Mouse (Mus musculus) hindbrain, embryonic 13.5 days (tissue): Measurements from ENCODE around the gene Gpsm3. TPM values are rescaled to one million over a fixed set of nuclear protein-coding genes. Genes with fewer than 3 reads are reported as not detected.
"Not testable (repeated sequence)": the region's sequence is repeated elsewhere in the genome, so short reads cannot be mapped to it uniquely, and the experiment has no call there.

Experiments used
- ATAC-seq: fragments of 200-750 bp; cut with Nextera tagmentation; 2 replicates; pipeline ENCODE4 v1.8.0; 2017; ENCODE audit warnings: moderate TSS enrichment; ENCODE audit not compliant: low FRiP score
- H3K27ac ChIP-seq: fragments of 300-500 bp; sonication (generic); 2 replicates; pipeline ENCODE4 v1.5.1; 2015; ENCODE audit warnings: inconsistent platforms, mild to moderate bottlenecking, moderate library complexity
- H3K27me3 ChIP-seq: fragments of 300-500 bp; sonication (generic); 2 replicates; pipeline ENCODE4 v1.6.1; 2015; ENCODE audit warnings: mild to moderate bottlenecking, inconsistent platforms
- H3K36me3 ChIP-seq: fragments of 300-500 bp; sonication (generic); 2 replicates; pipeline ENCODE4 v1.6.1; 2015; ENCODE audit warnings: mild to moderate bottlenecking, inconsistent platforms
- H3K4me1 ChIP-seq: fragments of 300-500 bp; sonication (generic); replicated peaks from 2 replicates; pipeline ENCODE4 v1.6.1; 2015; ENCODE audit warnings: inconsistent platforms
- H3K4me2 ChIP-seq: fragments of 300-500 bp; sonication (generic); 2 replicates; pipeline ENCODE4 v1.6.1; 2015; ENCODE audit warnings: inconsistent platforms, mild to moderate bottlenecking, moderate library complexity
- H3K4me3 ChIP-seq: fragments of 300-500 bp; sonication (generic); 2 replicates; pipeline ENCODE4 v1.5.1; 2015; ENCODE audit warnings: mild to moderate bottlenecking, inconsistent platforms
- H3K9ac ChIP-seq: fragments of 300-500 bp; sonication (generic); 2 replicates; pipeline ENCODE4 v1.6.1; 2015; ENCODE audit warnings: mild to moderate bottlenecking, inconsistent platforms
- H3K9me3 ChIP-seq: fragments of 300-500 bp; sonication (generic); 2 replicates; pipeline ENCODE4 v1.6.1; 2016; ENCODE audit warnings: inconsistent platforms
- WGBS: fragments of 180-500 bp; shearing (Covaris S2); methylation state at CpG from one replicate; pipeline ENCODE4 v1.1.7; 2015; 5-methylcytosine and 5-hydroxymethylcytosine counted together
- polyA plus RNA-seq: library from polyadenylated mRNA; unstranded; fragments of >200 nt; fragmentation: Nextera tagmentation; extraction: Ambion mirVana; gene quantifications from 2 replicates; pipeline ENCODE4 v1.2.1, GENCODE M21; 2015

Gpsm3 gene
- polyA plus RNA-seq = 3.2 and 4.9 TPM in 2 replicates

DNA sequence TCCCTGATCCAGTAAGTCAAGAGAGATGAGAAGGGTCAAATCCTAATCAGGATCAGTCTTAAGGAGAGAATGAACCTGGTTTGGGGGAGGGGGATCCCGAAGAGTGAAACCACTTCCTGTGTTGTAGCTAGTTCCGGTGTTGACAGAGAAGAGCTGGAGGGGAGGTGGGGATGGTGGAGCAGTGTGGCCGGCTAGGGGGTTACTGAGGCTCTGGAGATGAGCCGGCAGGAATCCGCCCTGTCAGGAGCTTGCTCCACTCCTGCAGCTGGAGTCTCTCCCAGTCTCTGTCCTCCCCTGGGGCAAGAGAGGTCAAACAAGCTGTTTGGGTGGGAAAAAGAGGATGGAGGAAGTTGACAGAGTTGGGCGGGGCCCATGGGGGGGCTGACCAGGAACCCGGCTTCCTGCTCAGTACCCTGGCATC, at the start of gene Gpsm3:
TSS of gene Gpsm3 (plus strand) at position 126 of the 421 bp plus-strand sequence.
- 24% methylated on average over 5 of the region's 7 CpGs for WGBS
- Histone ChIP-seq H3K27me3 (no peaks in the 10 kb centered on the region), H3K4me2 (peak within 1 kb of the TSS; percentile 91), H3K9me3 (no peaks in the 10 kb centered on the region), H3K4me3 (peak within 1 kb of the TSS; percentile 7; the same call in 1 of the 2 replicates), H3K27ac (peak within 1 kb of the TSS; percentile 99), H3K36me3 (peaks cover 3% of the 10 kb centered on the region), H3K9ac (peak within 1 kb of the TSS; percentile 24; the same call in 1 of the 2 replicates), H3K4me1 (peaks cover 77% of the 10 kb centered on the region)
- ATAC-seq = no peak

DNA sequence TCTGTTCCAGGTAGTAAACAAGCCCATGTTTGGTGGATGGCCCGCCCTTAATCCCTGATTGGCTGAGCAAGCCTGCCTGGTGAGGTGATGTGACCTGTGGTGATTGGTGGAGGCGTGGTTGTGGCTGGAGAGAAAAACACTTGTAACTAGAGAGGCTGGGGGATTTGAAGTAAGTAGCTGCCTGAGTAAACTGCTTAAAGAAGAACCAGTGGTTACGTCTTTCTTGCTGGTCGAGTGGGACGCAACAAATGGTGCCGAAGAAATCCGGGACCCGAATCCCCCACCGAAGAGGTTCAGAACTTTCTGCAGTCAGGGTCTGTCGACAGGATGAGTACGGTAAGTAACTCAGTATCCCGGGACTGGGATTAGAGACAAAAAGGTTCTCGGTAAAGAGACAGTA, 46.0 kb upstream of the Gpsm3 start:
- H3K9ac ChIP-seq, H3K4me2 ChIP-seq, ATAC-seq, H3K4me3 ChIP-seq, H3K27ac ChIP-seq, H3K4me1 ChIP-seq, H3K36me3 ChIP-seq, H3K27me3 ChIP-seq, H3K9me3 ChIP-seq: not testable (repeated sequence)
- 95% methylated on average over 13 of the region's 13 CpGs for WGBS

DNA sequence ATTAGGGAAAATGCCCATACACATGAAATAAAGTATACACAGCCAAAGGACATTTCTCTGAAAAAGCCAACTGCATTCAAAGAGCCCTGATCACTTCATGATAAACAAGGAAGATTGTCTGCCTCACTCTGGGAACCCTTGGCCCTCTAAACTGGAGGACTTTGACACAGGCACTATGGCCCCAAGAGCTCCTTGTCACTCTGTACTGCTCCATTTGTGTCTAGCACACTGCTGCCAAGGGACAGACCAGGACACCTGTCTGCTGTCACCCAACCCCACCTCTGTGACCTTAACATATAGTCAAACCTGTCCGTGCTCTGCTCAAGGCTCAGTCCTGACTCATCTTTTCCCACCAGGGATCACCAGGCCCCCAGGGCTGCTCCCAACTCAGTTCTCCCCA, 42.8 kb upstream of the Gpsm3 start:
- Histone ChIP-seq H3K27ac (no peak overlapping the region), H3K9me3 (no peaks in the 10 kb centered on the region), H3K4me1 (no peaks in the 10 kb centered on the region), H3K9ac (no peak overlapping the region), H3K27me3 (no peaks in the 10 kb centered on the region), H3K36me3 (no peaks in the 10 kb centered on the region), H3K4me3 (no peak overlapping the region), H3K4me2 (no peak overlapping the region)
- no peak for ATAC-seq
- WGBS = 100% methylated on average over 1 of the region's 1 CpGs

DNA sequence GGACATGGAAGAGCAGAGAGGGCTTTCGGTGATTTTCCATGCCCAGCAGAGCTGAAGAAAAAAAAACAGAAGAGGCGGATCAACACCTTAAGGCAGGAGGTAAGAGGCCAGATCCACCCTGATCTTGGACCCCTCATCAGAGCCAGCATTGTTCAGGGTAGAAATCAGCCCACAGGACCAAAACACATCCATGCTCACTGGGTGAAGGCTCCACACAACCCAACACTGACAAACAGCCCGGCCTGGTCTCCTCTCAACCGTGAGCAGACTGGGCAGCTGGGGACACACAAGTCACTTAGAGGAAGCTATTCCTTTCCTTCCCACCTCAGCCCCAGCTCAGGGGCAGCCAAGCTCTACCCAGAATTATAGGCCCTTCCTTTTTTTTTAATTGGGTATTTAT, 42.0 kb upstream of the Gpsm3 start:
- Histone ChIP-seq H3K9ac (no peak overlapping the region), H3K4me1 (no peaks in the 10 kb centered on the region)
- WGBS = 87% methylated on average over 4 of the region's 4 CpGs

DNA sequence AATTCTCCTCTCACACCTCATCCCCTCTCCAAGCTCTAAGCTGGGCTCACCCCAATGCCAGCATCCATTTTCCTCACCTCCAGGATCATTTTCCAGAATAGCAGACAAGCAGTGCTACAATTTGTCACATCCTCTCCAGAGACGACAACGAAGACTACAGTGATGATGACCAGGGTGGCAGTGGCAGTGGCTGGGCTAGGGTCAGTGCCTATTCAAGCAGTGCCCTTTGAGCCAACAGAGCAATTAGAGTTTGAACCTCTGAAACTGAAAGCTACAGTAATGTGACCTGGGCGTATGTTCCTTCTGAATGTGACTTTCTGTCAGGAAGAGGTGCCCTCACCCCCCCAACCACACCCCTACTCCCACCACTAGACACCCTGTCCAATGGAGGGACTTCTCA, 40.5 kb upstream of the Gpsm3 start:
- no peak overlapping the region for H3K4me3 ChIP-seq
- H3K27ac ChIP-seq = no peak overlapping the region
- no peak overlapping the region for H3K9ac ChIP-seq
- no peaks in the 10 kb centered on the region for H3K4me1 ChIP-seq
- no peak for ATAC-seq
- WGBS = 89% methylated on average over 3 of the region's 3 CpGs
- H3K4me2 ChIP-seq = no peak overlapping the region
- H3K36me3 ChIP-seq = no peaks in the 10 kb centered on the region
- no peaks in the 10 kb centered on the region for H3K9me3 ChIP-seq
- H3K27me3 ChIP-seq = no peaks in the 10 kb centered on the region

More for the DNA sequence above, 42.0 kb upstream of the Gpsm3 start:
- Histone ChIP-seq H3K9me3 (no peaks in the 10 kb centered on the region), H3K27me3 (no peaks in the 10 kb centered on the region), H3K4me3 (no peak overlapping the region), H3K36me3 (no peaks in the 10 kb centered on the region), H3K4me2 (no peak overlapping the region), H3K27ac (no peak overlapping the region)
- no peak for ATAC-seq

DNA sequence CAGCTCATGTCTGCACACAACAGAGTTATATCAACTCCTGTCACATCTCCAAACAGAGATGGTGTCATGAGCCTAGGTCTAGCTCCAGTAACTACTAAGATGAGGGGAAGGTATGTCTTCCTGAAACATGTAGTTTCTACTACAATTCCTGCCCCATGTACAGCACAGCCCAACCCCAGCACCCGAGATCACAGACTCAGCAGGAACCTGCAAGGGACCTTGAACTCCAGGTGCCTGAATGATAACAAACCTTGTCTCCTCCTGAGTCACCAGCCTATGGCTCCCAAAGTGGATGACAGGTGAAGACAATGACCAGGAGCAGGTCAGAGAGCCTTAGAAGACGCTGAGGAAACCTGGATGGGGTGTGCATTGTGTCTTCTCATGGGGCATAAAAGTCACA, 39.8 kb upstream of the Gpsm3 start:
- Histone ChIP-seq H3K4me2 (no peak overlapping the region), H3K9me3 (no peaks in the 10 kb centered on the region), H3K4me1 (no peaks in the 10 kb centered on the region), H3K27me3 (no peaks in the 10 kb centered on the region), H3K27ac (no peak overlapping the region), H3K9ac (no peak overlapping the region), H3K4me3 (no peak overlapping the region), H3K36me3 (no peaks in the 10 kb centered on the region)
- 85% methylated on average over 2 of the region's 2 CpGs for WGBS
- ATAC-seq = no peak

DNA sequence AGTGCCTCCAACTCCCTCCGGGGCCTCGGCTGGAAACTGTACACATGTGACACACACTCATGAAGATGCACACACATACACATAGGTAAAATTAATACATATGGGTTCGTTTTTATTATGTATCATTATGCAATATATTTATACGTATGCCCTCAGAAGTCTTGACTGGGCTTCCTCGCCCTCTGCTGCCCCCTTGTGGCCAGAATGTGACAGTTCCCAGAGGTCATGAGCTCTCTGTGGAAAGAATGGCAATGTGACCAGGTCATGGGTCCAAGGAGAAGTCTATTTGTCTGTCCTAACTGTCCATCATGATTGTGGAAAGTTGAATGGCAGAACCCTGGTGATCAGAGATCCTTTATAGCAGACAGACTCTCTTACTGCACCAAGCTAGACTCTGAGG, 34.1 kb upstream of the Gpsm3 start:
- WGBS = 32% methylated on average over 5 of the region's 5 CpGs

DNA sequence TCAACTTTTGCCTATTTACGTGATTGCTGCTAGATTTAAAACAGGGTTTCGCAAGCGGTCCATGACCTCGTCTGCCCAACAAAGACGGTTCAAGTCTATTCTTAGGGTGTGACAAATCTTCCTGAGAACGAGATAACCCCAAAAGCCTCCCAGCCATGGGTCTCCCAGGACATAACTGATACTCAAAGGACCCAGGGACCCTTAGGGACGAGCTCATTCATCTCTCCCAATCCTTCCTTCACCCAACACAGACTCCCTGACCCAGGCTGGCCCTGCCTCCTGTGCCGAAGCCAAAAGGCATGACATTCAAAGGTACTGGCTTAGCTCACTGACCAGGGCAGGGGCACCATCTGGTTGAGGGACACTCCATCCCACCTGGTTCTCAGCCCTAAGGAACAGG, 33.2 kb upstream of the Gpsm3 start:
- H3K4me2 ChIP-seq = no peak overlapping the region
- ATAC-seq = no peak
- H3K27me3 ChIP-seq = no peaks in the 10 kb centered on the region
- H3K27ac ChIP-seq = no peak overlapping the region
- 85% methylated on average over 8 of the region's 8 CpGs for whole genome bisulfite sequencing
- no peaks in the 10 kb centered on the region for H3K36me3 ChIP-seq
- peaks cover 1% of the 10 kb centered on the region; the same call in 1 of the 2 replicates for H3K4me1 ChIP-seq
- no peak overlapping the region for H3K9ac ChIP-seq
- H3K9me3 ChIP-seq = no peaks in the 10 kb centered on the region
- no peak overlapping the region for H3K4me3 ChIP-seq

More for the DNA sequence above, 34.1 kb upstream of the Gpsm3 start:
- no peak overlapping the region for H3K4me2 ChIP-seq
- no peak for ATAC-seq
- no peak overlapping the region for H3K27ac ChIP-seq
- H3K4me3 ChIP-seq = no peak overlapping the region
- H3K9me3 ChIP-seq = no peaks in the 10 kb centered on the region
- no peak overlapping the region for H3K9ac ChIP-seq
- H3K36me3 ChIP-seq = no peaks in the 10 kb centered on the region
- H3K4me1 ChIP-seq = no peaks in the 10 kb centered on the region
- H3K27me3 ChIP-seq = no peaks in the 10 kb centered on the region

DNA sequence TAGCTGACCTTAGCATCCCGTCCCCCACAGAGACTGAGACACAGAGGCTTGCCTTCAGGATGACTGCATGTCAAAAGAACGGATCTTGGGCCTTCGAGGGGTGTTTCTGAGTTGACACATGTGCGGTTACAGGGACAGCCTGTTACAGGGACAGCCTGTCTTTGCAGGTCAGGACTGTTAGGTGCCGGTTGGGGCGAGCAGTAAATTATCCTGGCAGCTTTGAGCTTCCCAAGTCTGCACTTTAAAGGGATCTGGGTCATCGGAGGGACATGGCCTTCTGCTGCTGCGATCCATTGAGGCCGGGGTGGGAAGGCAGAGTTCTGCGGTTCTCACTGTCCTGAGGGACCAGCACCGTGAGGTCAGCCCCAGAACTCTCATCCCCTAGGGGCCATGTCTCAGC, 32.2 kb upstream of the Gpsm3 start:
- no peak overlapping the region for H3K4me3 ChIP-seq
- peaks cover 3% of the 10 kb centered on the region; the same call in 1 of the 2 replicates for H3K4me1 ChIP-seq
- H3K4me2 ChIP-seq = no peak overlapping the region
- ATAC-seq = no peak
- H3K9ac ChIP-seq = no peak overlapping the region
- H3K27me3 ChIP-seq = no peaks in the 10 kb centered on the region
- H3K27ac ChIP-seq = no peak overlapping the region
- no peaks in the 10 kb centered on the region for H3K9me3 ChIP-seq
- no peaks in the 10 kb centered on the region for H3K36me3 ChIP-seq
- WGBS = 74% methylated on average over 11 of the region's 11 CpGs

DNA sequence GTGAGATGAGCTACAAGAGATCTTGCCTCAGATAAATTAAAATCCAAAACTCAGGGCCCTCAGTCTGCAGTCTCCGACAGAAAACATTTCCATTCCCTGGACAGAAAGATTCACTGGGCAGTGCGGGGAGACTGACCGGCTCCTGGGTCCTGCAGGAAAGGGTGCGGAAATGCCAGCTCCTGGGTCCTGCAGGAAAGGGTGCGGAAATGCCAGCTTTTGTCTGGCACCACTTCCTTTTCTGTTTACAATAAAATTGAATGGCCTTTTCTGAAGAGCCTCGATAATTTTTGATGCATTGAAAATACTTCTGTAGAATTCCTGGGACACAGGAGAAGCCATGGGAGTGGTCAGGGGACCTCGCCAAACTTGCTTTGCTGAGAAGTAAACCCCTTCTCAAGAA, 30.5 kb upstream of the Gpsm3 start:
- Histone ChIP-seq H3K27me3 (no peaks in the 10 kb centered on the region), H3K9ac (no peak overlapping the region), H3K4me3 (no peak overlapping the region), H3K36me3 (no peaks in the 10 kb centered on the region), H3K4me2 (no peak overlapping the region), H3K9me3 (no peaks in the 10 kb centered on the region), H3K27ac (no peak overlapping the region), H3K4me1 (peaks cover 5% of the 10 kb centered on the region; the same call in 1 of the 2 replicates)
- 90% methylated on average over 7 of the region's 7 CpGs for WGBS
- ATAC-seq = no peak

DNA sequence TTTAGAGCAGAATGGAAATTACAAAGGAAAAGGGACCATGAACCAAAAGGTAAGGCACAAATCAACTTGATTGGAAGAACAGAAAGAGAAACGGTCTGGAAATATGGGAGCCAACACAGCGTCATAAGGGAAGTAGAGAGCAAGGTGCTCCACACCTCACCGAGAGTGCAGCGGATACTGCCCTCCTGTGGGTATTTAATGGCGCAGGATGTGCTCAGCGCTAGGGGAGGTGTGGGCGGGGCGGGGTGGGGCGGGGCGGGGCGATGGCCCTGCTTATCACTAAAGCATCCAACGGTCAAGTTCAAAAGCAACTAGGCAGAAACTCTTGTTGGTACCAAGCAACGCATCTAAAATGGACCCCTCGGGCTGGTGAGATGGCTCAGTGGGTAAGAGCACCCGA, 29.7 kb upstream of the Gpsm3 start:
- Histone ChIP-seq H3K4me1 (peaks cover 10% of the 10 kb centered on the region; the same call in 1 of the 2 replicates), H3K4me3 (no peak overlapping the region), H3K27me3 (no peaks in the 10 kb centered on the region), H3K9ac (no peak overlapping the region), H3K27ac (no peak overlapping the region), H3K9me3 (no peaks in the 10 kb centered on the region), H3K4me2 (no peak overlapping the region), H3K36me3 (no peaks in the 10 kb centered on the region)
- no peak for ATAC-seq
- 28% methylated on average over 15 of the region's 15 CpGs for WGBS

DNA sequence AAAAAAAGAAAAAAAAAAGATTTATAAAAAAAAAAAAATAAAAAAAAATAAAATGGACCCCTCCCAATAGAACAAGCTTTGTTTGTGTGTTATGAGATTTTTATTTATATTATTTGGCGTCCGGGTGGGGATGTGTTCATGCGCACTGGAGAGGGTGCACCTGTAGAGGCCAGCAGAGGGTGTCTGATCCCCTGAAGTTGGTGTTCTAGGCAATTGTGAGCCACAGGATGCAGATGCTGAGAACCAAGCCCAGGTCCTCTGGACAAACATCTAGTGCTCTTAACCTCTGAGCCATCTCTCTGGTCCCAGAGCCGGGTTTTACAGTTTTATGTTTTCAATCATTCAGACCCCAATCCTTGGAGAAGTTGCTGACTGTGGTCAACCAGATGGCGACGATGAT, 29.2 kb upstream of the Gpsm3 start:
- H3K36me3 ChIP-seq = no peaks in the 10 kb centered on the region
- H3K27me3 ChIP-seq = peaks cover under 1% of the 10 kb centered on the region; the same call in 1 of the 2 replicates
- no peaks in the 10 kb centered on the region for H3K9me3 ChIP-seq
- no peak for ATAC-seq
- H3K27ac ChIP-seq = no peak overlapping the region
- H3K4me3 ChIP-seq = no peak overlapping the region
- WGBS = 92% methylated on average over 6 of the region's 6 CpGs
- H3K4me1 ChIP-seq = peaks cover 10% of the 10 kb centered on the region; the same call in 1 of the 2 replicates
- H3K9ac ChIP-seq = no peak overlapping the region
- H3K4me2 ChIP-seq = no peak overlapping the region

DNA sequence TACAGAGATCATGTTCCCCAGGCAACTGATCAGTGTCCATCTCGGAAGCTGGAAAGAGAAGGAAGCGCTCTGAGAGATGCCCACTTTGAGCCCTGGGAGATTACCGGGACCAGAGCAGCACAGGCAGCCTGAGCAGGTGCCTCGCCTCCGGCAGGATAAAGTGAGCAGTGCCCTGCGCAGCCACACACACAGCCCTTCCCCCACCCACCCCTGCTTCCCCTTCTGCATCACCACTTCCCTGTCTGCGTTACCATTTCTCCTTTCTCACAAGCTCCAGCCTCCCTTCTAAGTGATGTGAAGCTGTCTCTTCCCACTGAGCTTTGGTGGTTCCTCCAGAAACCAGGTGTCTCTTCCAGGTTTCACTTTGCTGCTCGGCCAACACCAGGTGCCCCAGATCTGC, 28.4 kb upstream of the Gpsm3 start:
- Histone ChIP-seq H3K9ac (0 out of 2 replicates have a peak overlapping the region, but pooled peaks have one; percentile 19), H3K36me3 (no peaks in the 10 kb centered on the region), H3K27ac (no peak overlapping the region), H3K4me3 (no peak overlapping the region), H3K4me1 (peaks cover 10% of the 10 kb centered on the region; the same call in 1 of the 2 replicates), H3K9me3 (no peaks in the 10 kb centered on the region), H3K27me3 (peaks cover 8% of the 10 kb centered on the region; the same call in 1 of the 2 replicates), H3K4me2 (no peak overlapping the region)
- WGBS = 41% methylated on average over 8 of the region's 8 CpGs
- ATAC-seq = no peak
